Mouse (Mus musculus): ENCODE measurements around the gene Pea15a.

GRCm38 (mm10) chr1:172154536-172154935 lies 52.1 kb downstream of the Pea15a start:
- TF ChIP-seq POLR2A (IDR thresholded peaks at IDR 0.05; ENCODE audit: low read depth, low read length) (no peak), CTCF (IDR thresholded peaks at IDR 0.05; ENCODE audit: extremely low read depth, insufficient read length, insufficient replicate concordance, low read depth, low read length) (no peak)
